In the genomic region with DNA sequence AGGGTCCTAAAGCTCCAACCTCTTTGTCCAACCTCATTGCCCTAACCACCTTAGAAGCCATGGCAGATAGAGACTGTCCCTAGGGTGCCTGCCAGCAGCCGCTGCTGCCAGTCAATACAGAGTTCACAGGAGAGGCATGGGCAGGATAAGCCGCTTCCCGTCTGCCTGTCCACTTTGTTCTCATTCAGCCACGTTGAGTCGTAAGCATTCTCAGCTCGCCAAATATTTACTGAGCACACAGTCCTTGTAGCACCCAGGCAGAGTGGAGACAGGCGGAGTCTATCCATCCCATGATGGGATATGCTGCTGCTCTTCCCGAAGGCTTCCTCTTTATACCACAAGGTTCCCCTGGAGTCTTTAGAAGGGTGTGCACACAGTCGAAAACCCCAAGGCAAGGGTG, we compare ENCODE assay signal across 17 mouse cellular contexts. TPM values are rescaled to one million over a fixed set of nuclear protein-coding genes. Genes with fewer than 3 reads are reported as not detected.
A peak's percentile ranks its signal among the peaks of the same experiment; 100 is the strongest.
DNase-seq lines count a peak whose midpoint lies in the region; ATAC-seq and TF ChIP-seq lines count a peak whose summit lies in the region.
"Had no signal": no experiment of that assay in that cellular context is flagged by ENCODE, and none has a peak within 500 bp of the region (broad histone marks: within the 10 kb centered on the region; RNA-seq: fewer than 3 reads in every experiment).

No protein-coding gene starts in this region.

- H3K4me2 ChIP-seq in hindbrain, embryonic 12.5 days (replicated peaks): no peak overlapping the region
- no peak overlapping the region for H3K4me2 ChIP-seq in midbrain, embryonic 14.5 days (ENCODE audit: low read length)
- H3K4me2 ChIP-seq in midbrain, embryonic 15.5 days: no peak overlapping the region
- peak overlapping the region; percentile 8; the same call in 1 of the 2 replicates for H3K4me2 ChIP-seq in liver, embryonic 14.5 days (ENCODE audit: low read depth)
- H3K4me2 ChIP-seq: embryonic facial prominence, embryonic 12.5 days; forebrain, embryonic 13.5 days; limb, embryonic 13.5 days; midbrain, embryonic 12.5 days had no signal

- 0 out of 2 replicates have a peak, but pooled peaks have one; percentile 4 for TF ChIP-seq CTCF in liver, embryonic 14.5 days (IDR thresholded peaks at IDR 0.05; ENCODE audit: low read depth)

- H3K27ac ChIP-seq in hindbrain, embryonic 10.5 days: peak overlapping the region; percentile 80
- H3K27ac ChIP-seq in hindbrain, embryonic 12.5 days: no peak overlapping the region
- H3K27ac ChIP-seq in midbrain, embryonic 14.5 days (replicated peaks; ENCODE audit: low read depth, low read length): no peak overlapping the region
- no peak overlapping the region for H3K27ac ChIP-seq in midbrain, embryonic 15.5 days
- H3K27ac ChIP-seq in liver, embryonic 14.5 days: no peak overlapping the region
- H3K27ac ChIP-seq: embryonic facial prominence, embryonic 12.5 days; forebrain, embryonic 13.5 days; limb, embryonic 13.5 days; midbrain, embryonic 12.5 days had no signal

- no peak for TF ChIP-seq EP300 in liver, embryonic 14.5 days (IDR thresholded peaks at IDR 0.05; ENCODE audit: low read depth)

- no peak overlapping the region for H3K4me3 ChIP-seq in hindbrain, embryonic 10.5 days
- H3K4me3 ChIP-seq in hindbrain, embryonic 12.5 days: no peak overlapping the region
- no peak overlapping the region for H3K4me3 ChIP-seq in midbrain, embryonic 14.5 days (replicated peaks; ENCODE audit: low read depth, low read length)
- no peak overlapping the region for H3K4me3 ChIP-seq in midbrain, embryonic 15.5 days
- H3K4me3 ChIP-seq in liver, embryonic 14.5 days (ENCODE audit: insufficient read depth in 1 of 2, low read depth in 2 of 2, low read length in 2 of 2): no peak overlapping the region
- H3K4me3 ChIP-seq: embryonic facial prominence, embryonic 12.5 days; forebrain, embryonic 13.5 days; limb, embryonic 13.5 days; midbrain, embryonic 12.5 days had no signal

- peaks cover 57% of the 10 kb centered on the region for H3K27me3 ChIP-seq in hindbrain, embryonic 10.5 days (ENCODE audit: insufficient read depth, poor library complexity, severe bottlenecking)
- peaks cover 44% of the 10 kb centered on the region for H3K27me3 ChIP-seq in hindbrain, embryonic 12.5 days
- peaks cover 28% of the 10 kb centered on the region for H3K27me3 ChIP-seq in midbrain, embryonic 14.5 days (ENCODE audit: control insufficient read depth, insufficient read depth, low read length)
- 0 out of 2 replicates have a peak, but pooled peaks cover 6% of the 10 kb centered on the region for H3K27me3 ChIP-seq in midbrain, embryonic 15.5 days (replicated peaks)
- H3K27me3 ChIP-seq in liver, embryonic 14.5 days (ENCODE audit: control insufficient read depth, insufficient read depth, low read length): peaks cover 6% of the 10 kb centered on the region
- H3K27me3 ChIP-seq: embryonic facial prominence, embryonic 12.5 days had no signal

- H3K9ac ChIP-seq in hindbrain, embryonic 12.5 days: no peak overlapping the region
- H3K9ac ChIP-seq in midbrain, embryonic 14.5 days (replicated peaks; ENCODE audit: low read length): no peak overlapping the region
- no peak overlapping the region for H3K9ac ChIP-seq in midbrain, embryonic 15.5 days
- no peak overlapping the region for H3K9ac ChIP-seq in liver, embryonic 14.5 days (replicated peaks)
- H3K9ac ChIP-seq: embryonic facial prominence, embryonic 12.5 days; forebrain, embryonic 13.5 days; limb, embryonic 13.5 days; midbrain, embryonic 12.5 days had no signal

- no peak for DNase-seq in hindbrain, embryonic 10.5 days (ENCODE audit: low spot score)
- DNase-seq in midbrain, embryonic 14.5 days: peak; percentile 35
- no peak for DNase-seq in liver, embryonic 14.5 days (ENCODE audit: low read depth in 3 of 3, low spot score in 3 of 3)
- no peak for DNase-seq in kidney, adult 8-10 months
- no peak for DNase-seq in right cerebral cortex, adult 2 months (ENCODE audit: low spot score in 2 of 2)
- DNase-seq in kidney, adult 9 months: no peak
- DNase-seq: adrenal gland, postnatal 14 days; B cell, adult 2 months; cerebellum, postnatal 14 days; right cerebral cortex, postnatal 4 days had no signal

- no peaks in the 10 kb centered on the region for H3K9me3 ChIP-seq in hindbrain, embryonic 10.5 days
- no peaks in the 10 kb centered on the region for H3K9me3 ChIP-seq in hindbrain, embryonic 12.5 days (replicated peaks)
- H3K9me3 ChIP-seq in midbrain, embryonic 14.5 days (ENCODE audit: control insufficient read depth, low read length): no peaks in the 10 kb centered on the region
- no peaks in the 10 kb centered on the region for H3K9me3 ChIP-seq in midbrain, embryonic 15.5 days
- H3K9me3 ChIP-seq in liver, embryonic 14.5 days (ENCODE audit: control insufficient read depth, low read length): no peaks in the 10 kb centered on the region
- H3K9me3 ChIP-seq: embryonic facial prominence, embryonic 12.5 days; forebrain, embryonic 13.5 days; G1E; limb, embryonic 13.5 days; midbrain, embryonic 12.5 days had no signal

- peaks cover 64% of the 10 kb centered on the region for H3K4me1 ChIP-seq in hindbrain, embryonic 10.5 days (replicated peaks)
- H3K4me1 ChIP-seq in hindbrain, embryonic 12.5 days: peaks cover 39% of the 10 kb centered on the region
- H3K4me1 ChIP-seq in midbrain, embryonic 14.5 days (ENCODE audit: control insufficient read depth, insufficient read depth, low read length): peaks cover 33% of the 10 kb centered on the region
- peaks cover 26% of the 10 kb centered on the region for H3K4me1 ChIP-seq in midbrain, embryonic 15.5 days
- H3K4me1 ChIP-seq in liver, embryonic 14.5 days (replicated peaks; ENCODE audit: control insufficient read depth in 2 of 2, insufficient read depth in 2 of 2, low read length in 1 of 2): peaks cover 28 to 29% of the 10 kb centered on the region in 2 experiments

- 67% methylated on average over 9 of the region's 9 CpGs for WGBS in hindbrain, embryonic 10.5 days
- 57% methylated on average over 9 of the region's 9 CpGs for WGBS in hindbrain, embryonic 12.5 days
- 48% methylated on average over 9 of the region's 9 CpGs for WGBS in midbrain, embryonic 14.5 days
- 41% methylated on average over 9 of the region's 9 CpGs for WGBS in midbrain, embryonic 15.5 days
- WGBS in liver, embryonic 14.5 days (ENCODE audit: insufficient replicate concordance): 58% methylated on average over 9 of the region's 9 CpGs

- H3K36me3 ChIP-seq in hindbrain, embryonic 10.5 days: no peaks in the 10 kb centered on the region
- H3K36me3 ChIP-seq in hindbrain, embryonic 12.5 days: no peaks in the 10 kb centered on the region
- H3K36me3 ChIP-seq in midbrain, embryonic 14.5 days (ENCODE audit: control insufficient read depth, insufficient read depth, low read length): no peaks in the 10 kb centered on the region
- no peaks in the 10 kb centered on the region for H3K36me3 ChIP-seq in midbrain, embryonic 15.5 days (replicated peaks)
- H3K36me3 ChIP-seq in liver, embryonic 14.5 days (replicated peaks; ENCODE audit: control insufficient read depth, insufficient read depth, low read depth): no peaks in the 10 kb centered on the region
- H3K36me3 ChIP-seq: embryonic facial prominence, embryonic 12.5 days; G1E; limb, embryonic 13.5 days; midbrain, embryonic 12.5 days had no signal

- ATAC-seq in hindbrain, embryonic 12.5 days (ENCODE audit: low FRiP score): no peak
- ATAC-seq in midbrain, embryonic 14.5 days (ENCODE audit: low FRiP score, low TSS enrichment): no peak
- no peak for ATAC-seq in midbrain, embryonic 15.5 days (replicated peaks)
- no peak for ATAC-seq in liver, embryonic 14.5 days (ENCODE audit: insufficient read depth)
- ATAC-seq: forebrain, embryonic 13.5 days had no signal

RNA-seq across cellular contexts. Expression of a gene that starts 28.8 kb away (rescaled TPM):
- polyA plus RNA-seq in hindbrain, embryonic 10.5 days (2016; fragmentation: Nextera tagmentation; extraction: Ambion mirVana): 1.0 and 1.2 TPM in 2 replicates
- 1.3 and 1.5 TPM in 2 replicates for polyA plus RNA-seq in hindbrain, embryonic 12.5 days (2016; fragmentation: Nextera tagmentation; extraction: Ambion mirVana)
- polyA plus RNA-seq in midbrain, embryonic 14.5 days (2014; fragmentation: Nextera tagmentation; extraction: Ambion mirVana): 1.5 and 2.1 TPM in 2 replicates
- polyA plus RNA-seq in midbrain, embryonic 15.5 days (2015; fragmentation: Nextera tagmentation; extraction: Ambion mirVana): 1.1 and 1.2 TPM in 2 replicates
- 0.04 and 0.07 TPM in 2 replicates for polyA plus RNA-seq in liver, embryonic 14.5 days (2012; rRNA removed)
- 0.16 and 0.47 TPM in 2 replicates for polyA plus RNA-seq in liver, embryonic 14.5 days (2014; fragmentation: Nextera tagmentation; extraction: Ambion mirVana)

RNA-seq across cellular contexts. Expression of a gene that starts 53.7 kb away (rescaled TPM):
- polyA plus RNA-seq in hindbrain, embryonic 10.5 days (2016; fragmentation: Nextera tagmentation; extraction: Ambion mirVana): 30.0 and 40.7 TPM in 2 replicates
- polyA plus RNA-seq in hindbrain, embryonic 12.5 days (2016; fragmentation: Nextera tagmentation; extraction: Ambion mirVana): 35.8 and 38.9 TPM in 2 replicates
- polyA plus RNA-seq in midbrain, embryonic 14.5 days (2014; fragmentation: Nextera tagmentation; extraction: Ambion mirVana): 24.7 and 31.8 TPM in 2 replicates
- 29.3 and 31.6 TPM in 2 replicates for polyA plus RNA-seq in midbrain, embryonic 15.5 days (2015; fragmentation: Nextera tagmentation; extraction: Ambion mirVana)
- 81.8 and 106 TPM in 2 replicates for polyA plus RNA-seq in liver, embryonic 14.5 days (2012; rRNA removed)
- 369 and 390 TPM in 2 replicates for polyA plus RNA-seq in liver, embryonic 14.5 days (2014; fragmentation: Nextera tagmentation; extraction: Ambion mirVana)
